Mouse (Mus musculus) inflammation-experienced regulatory T-cells, adult 6 months (primary cell): ENCODE data around the gene Tmprss7. TPM values are rescaled to one million over a fixed set of nuclear protein-coding genes. Genes with fewer than 3 reads are reported as not detected.
A peak's percentile ranks its signal among the peaks of the same experiment; 100 is the strongest.

ENCODE experiments used
- ATAC-seq: one replicate; pipeline ENCODE4 v1.8.0; 2017
- polyA plus RNA-seq, 3 experiments: library from polyadenylated mRNA; unstranded; fragments of 100-300 nt; shearing (Covaris generic); gene quantifications; one replicate each; pipeline ENCODE4 v1.2.1; 2017

Gene Tmprss7
- polyA plus RNA-seq, 3 experiments from 2014 or later: not detected

DNA sequence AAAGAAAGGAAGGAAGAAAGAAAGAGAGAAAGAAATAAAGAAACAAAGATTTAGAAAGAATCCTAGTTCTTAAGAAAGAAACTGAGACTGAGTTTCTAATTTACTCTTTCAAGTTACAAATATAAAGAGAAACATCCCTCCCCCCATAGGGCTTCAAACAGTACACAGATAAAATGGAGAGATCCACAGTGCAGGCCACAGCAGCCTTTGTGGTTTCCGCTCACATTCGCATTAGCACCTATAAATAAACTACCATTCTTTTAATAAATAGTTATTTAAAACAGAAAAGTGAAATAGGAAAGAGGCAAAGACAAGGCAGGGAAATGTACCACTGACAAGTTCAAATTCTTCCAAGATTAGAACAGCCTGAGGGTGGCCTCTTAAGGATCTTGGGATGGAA, 68.7 kb downstream of the Tmprss7 start:
- ATAC-seq: peak; percentile 64

DNA sequence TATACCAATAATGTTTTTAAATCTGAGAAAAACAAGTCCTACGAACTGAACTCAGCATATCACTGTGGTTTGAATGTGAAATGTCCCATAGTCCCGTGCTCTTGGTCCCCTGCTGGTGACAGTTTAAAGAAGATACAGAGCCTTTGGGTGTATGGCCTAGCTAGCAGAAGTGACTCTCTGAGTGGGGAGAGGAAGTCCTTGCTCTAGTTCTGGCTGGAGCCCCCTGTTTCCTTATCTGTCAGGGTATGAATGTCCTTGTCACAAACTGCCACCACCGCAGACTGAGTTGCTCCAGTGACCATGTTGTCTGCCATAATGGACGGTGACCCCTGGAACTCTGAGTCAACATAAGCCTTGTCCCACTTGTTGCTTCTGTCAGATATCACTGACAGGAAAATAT, 70.2 kb downstream of the Tmprss7 start:
- ATAC-seq: no peak

DNA sequence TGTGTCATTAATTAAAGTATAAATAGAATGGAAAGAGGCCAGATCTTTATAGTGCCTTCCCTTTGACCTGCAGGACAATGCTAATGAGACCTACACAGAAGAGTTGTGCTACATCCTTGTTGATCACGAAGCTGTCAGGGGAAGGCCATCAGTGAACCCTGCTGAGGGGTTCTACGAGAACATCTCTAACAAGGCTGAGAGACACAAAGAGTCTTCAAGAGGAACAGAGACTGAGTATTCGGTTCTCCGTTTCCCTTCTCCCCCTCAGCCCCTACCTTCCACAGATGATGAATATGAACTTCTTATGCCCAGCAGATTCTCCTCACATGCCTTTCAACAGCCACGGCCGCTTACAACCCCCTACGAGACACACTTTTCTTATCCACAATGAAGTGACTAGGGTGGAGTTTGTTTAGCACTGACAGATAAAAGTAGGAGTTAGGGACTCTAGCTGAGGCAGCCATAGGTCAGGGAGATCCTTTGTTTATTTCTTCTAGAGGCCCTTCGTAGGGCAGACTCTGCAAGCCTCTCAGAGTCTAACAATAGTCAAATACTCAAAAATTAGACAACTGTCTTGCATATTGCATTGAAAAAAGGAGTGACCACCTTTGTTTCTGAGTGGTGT, 73.6 kb downstream of the Tmprss7 start:
- ATAC-seq: no peak

DNA sequence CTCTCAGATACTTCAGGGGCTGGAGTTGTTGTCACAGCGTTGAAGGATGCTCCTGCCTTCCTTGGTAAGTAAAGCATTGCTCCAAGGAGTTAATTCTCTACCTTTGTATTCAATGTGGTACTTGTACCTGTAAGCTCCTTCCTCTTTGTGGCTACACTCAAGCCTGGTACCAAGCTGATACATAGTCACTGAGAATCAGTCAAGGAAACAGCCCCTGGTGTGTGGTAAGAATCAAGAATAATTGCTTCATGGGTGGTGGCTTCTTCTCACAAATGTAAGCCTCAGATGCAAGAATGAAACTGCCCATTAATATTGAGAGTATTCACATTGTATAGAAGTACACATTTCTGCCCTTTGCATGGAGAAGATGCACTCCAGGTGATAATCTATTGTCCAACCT, 77.5 kb downstream of the Tmprss7 start:
- no peak for ATAC-seq

DNA sequence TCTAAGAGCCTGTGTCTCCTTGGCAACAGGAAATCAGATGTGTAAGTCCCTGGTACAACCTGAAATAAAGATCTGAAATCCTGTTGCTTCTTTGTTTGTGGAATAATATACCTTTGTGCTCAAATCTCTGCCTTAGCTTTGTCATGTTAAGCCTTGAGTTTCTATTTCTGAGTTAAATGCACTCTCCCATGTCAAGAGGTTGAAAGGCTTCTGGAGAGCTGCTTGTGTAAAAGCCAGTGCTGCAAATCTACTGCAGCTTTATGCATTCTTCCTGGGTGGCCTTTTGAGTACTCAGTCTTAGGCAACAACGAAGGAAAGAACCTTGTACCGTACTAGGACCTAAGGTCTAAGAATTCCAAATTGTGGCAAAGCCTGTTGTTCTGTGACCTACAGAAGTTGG, 80.2 kb downstream of the Tmprss7 start:
- no peak for ATAC-seq

DNA sequence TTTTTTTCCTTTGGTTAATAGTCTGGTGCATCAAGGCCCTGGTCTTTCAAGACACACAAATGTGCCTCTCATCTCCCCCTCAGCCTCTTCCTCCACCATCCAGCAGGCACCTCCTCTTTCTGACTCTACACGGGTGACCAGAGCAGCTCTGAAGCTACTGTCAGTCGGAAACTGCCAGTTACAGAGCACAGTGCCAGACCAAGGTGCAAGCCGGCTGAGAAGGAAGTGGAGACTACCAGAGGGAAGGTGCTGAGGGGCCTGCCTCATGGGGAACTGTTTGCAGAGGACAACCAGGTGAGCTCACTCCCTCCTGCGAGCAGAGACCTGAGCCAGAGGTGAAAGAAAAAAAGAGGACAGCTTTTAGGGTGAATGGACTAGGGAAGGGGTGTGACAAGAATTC, 83.2 kb downstream of the Tmprss7 start, which contains the start of gene Gcsam:
Gene Gcsam, plus strand, starts transcription at position 114 of the 400 bp plus-strand sequence.
- no peak for ATAC-seq

DNA sequence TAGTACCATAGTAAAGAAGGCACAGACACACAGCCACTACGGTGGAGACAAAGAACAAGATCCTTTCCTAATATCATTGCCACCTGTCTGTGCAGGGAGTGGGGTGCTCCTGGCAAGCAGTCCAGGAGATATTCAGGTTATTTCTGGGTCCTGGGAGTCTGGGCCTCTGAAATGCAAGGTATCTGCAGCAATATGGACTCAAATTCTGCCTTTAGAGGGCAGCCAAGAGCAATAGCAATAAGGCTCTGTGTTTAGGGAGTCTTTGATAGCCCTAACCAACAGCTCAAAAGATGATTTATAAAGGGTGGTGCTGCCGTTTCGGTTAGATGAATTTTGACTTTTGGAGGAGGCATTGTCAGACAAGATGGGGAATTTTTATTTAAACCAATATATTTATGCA, 84.2 kb downstream of the Tmprss7 start:
- ATAC-seq: no peak

DNA sequence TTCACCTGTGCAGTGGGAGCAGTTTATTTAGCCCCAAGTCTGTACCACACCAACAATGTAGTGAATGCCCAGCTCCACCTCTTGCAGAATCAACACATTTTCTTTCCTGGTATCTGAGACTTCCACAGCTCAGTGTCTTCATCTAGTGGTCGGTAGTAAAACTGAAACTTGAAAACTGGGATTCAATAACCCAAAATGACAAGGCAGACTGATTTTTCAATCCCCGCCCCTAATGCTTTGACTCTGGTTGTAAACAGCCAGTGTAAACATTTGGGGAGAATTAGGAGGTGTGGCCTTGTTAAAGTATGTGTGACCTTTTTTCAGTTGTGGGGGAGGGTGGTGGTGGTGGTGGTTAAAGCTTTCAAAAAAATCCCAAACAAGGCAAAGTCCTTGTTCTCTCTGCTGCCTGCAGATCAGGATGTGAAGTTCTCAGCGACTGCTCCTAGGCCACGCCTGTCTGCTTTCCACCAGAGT, 84.9 kb downstream of the Tmprss7 start:
- ATAC-seq: no peak

Other genes with a start within 250 kb of the Tmprss7 start
- not detected for gene Gm609, start 200.7 kb downstream of the Tmprss7 start, polyA plus RNA-seq
- gene Gm17783, start 161.6 kb downstream of the Tmprss7 start, polyA plus RNA-seq: not detected
- gene Slc9c1, start 158.3 kb downstream of the Tmprss7 start, polyA plus RNA-seq: not detected
- under 1 TPM in 1 of 3 experiments, not detected in 2; 0.23 TPM for gene Gcsam, start 83.3 kb downstream of the Tmprss7 start, polyA plus RNA-seq
- not detected for gene BC016579, start 39.6 kb downstream of the Tmprss7 start, polyA plus RNA-seq
- 1 to 10 TPM in 1 of 3 experiments, under 1 TPM in 1, not detected in 1; 0.55 to 1.1 TPM for gene Tagln3, start 30.9 kb upstream of the Tmprss7 start, polyA plus RNA-seq
- 10 to 100 TPM; 22.7 to 25.9 (median 24.1) TPM for gene Abhd10, start 49.3 kb upstream of the Tmprss7 start, polyA plus RNA-seq